Mouse (Mus musculus): Measurements from ENCODE around the gene Rfc2.

DNA sequence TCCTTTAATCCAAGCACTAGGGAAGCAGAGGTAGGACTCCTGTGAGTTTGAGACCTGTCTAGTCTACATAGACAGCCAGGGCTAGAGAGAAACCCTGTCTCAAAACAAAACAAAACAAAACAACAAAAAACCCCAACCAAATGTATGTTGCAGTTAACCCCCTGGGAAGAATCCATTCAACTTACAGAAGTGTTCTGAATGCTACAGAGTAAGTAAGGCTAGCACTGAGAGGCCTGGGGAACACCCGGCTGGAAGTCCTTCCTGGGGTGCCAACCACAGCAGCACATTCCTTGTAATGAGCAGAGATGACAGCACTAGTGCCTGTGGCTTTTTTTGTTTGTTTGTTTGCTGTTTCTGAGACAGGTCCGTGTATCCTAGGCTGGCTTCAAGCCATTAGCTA lies 51.7 kb downstream of the Rfc2 start:
- no peak for TF ChIP-seq CTCF (IDR thresholded peaks at IDR 0.05; ENCODE audit: insufficient read depth, low read depth, low read length)
- TF ChIP-seq POLR2A (IDR thresholded peaks at IDR 0.05; ENCODE audit: insufficient read depth, low read depth, low read length) = no peak
